Mouse (Mus musculus): ENCODE measurements around the gene Cald1. TPM values are rescaled to one million over a fixed set of nuclear protein-coding genes. Genes with fewer than 3 reads are reported as not detected.

The Cald1 gene
- 15.1 and 24.9 TPM in 2 replicates for polyA plus RNA-seq (2012; rRNA removed)
- polyA plus RNA-seq (2014; fragmentation: Nextera tagmentation; extraction: Ambion mirVana), result 44.0 and 45.1 TPM in 2 replicates

GRCm38 (mm10) chr6:34598121-34599065 lies at the start of gene Cald1:
TSS of gene Cald1 (plus strand) at chr6:34598500.
- Histone ChIP-seq H3K9me3 (ENCODE audit: control insufficient read depth, low read length) (no peaks in the 10 kb centered on the region), H3K4me3 (ENCODE audit: insufficient read depth in 1 of 2, low read depth in 2 of 2, low read length in 2 of 2) (peak within 1 kb of the TSS; percentile 25 to 40; a peak in 3 of 4 replicates), H3K27ac (no peak within 1 kb of the TSS), H3K27me3 (ENCODE audit: control insufficient read depth, insufficient read depth, low read length) (no peaks in the 10 kb centered on the region), H3K36me3 (replicated peaks; ENCODE audit: control insufficient read depth, insufficient read depth, low read depth) (no peaks in the 10 kb centered on the region), H3K9ac (replicated peaks) (no peak within 1 kb of the TSS), H3K4me2 (ENCODE audit: low read depth) (no peak within 1 kb of the TSS), H3K4me1 (replicated peaks; ENCODE audit: control insufficient read depth in 2 of 2, insufficient read depth in 2 of 2, low read length in 1 of 2) (peaks cover 0 to 2% of the 10 kb centered on the region in 2 experiments; a peak in 1 of 4 replicates)
- no peak for TF ChIP-seq EP300 (IDR thresholded peaks at IDR 0.05; ENCODE audit: low read depth)
- no peak for TF ChIP-seq CTCF (IDR thresholded peaks at IDR 0.05; ENCODE audit: low read depth)
- no peak for DNase-seq (ENCODE audit: low read depth in 3 of 3, low spot score in 3 of 3)
- WGBS (ENCODE audit: insufficient replicate concordance), result 35% methylated on average over 16 of the region's 16 CpGs
- ATAC-seq (ENCODE audit: insufficient read depth), result no peak

GRCm38 (mm10) chr6:34549017-34549416 lies 49.3 kb upstream of the Cald1 start:
- ATAC-seq (ENCODE audit: insufficient read depth) (no peak), DNase-seq (ENCODE audit: low read depth in 3 of 3, low spot score in 3 of 3) (peak in 2 of 3 experiments; percentile 22 to 28)
- no peak overlapping the region for H3K27ac ChIP-seq

GRCm38 (mm10) chr6:34552489-34553157 lies 45.7 kb upstream of the Cald1 start:
- Histone ChIP-seq H3K27me3 (ENCODE audit: control insufficient read depth, insufficient read depth, low read length) (no peaks in the 10 kb centered on the region), H3K4me2 (ENCODE audit: low read depth) (no peak overlapping the region), H3K9ac (replicated peaks) (no peak overlapping the region), H3K27ac (no peak overlapping the region), H3K4me3 (ENCODE audit: insufficient read depth in 1 of 2, low read depth in 2 of 2, low read length in 2 of 2) (no peak overlapping the region), H3K9me3 (ENCODE audit: control insufficient read depth, low read length) (no peaks in the 10 kb centered on the region), H3K36me3 (replicated peaks; ENCODE audit: control insufficient read depth, insufficient read depth, low read depth) (no peaks in the 10 kb centered on the region), H3K4me1 (replicated peaks; ENCODE audit: control insufficient read depth in 2 of 2, insufficient read depth in 2 of 2, low read length in 1 of 2) (no peaks in the 10 kb centered on the region)
- WGBS (ENCODE audit: insufficient replicate concordance), result 81% methylated on average over 4 of the region's 4 CpGs
- DNase-seq (ENCODE audit: low read depth in 3 of 3, low spot score in 3 of 3), result no peak
- no peak for TF ChIP-seq CTCF (IDR thresholded peaks at IDR 0.05; ENCODE audit: low read depth)
- no peak for TF ChIP-seq EP300 (IDR thresholded peaks at IDR 0.05; ENCODE audit: low read depth)
- ATAC-seq (ENCODE audit: insufficient read depth), result no peak

More at GRCm38 (mm10) chr6:34549017-34549416, 49.3 kb upstream of the Cald1 start:
- no peaks in the 10 kb centered on the region for H3K9me3 ChIP-seq (ENCODE audit: control insufficient read depth, low read length)
- 17% methylated on average over 2 of the region's 2 CpGs for WGBS (ENCODE audit: insufficient replicate concordance)
- no peaks in the 10 kb centered on the region for H3K27me3 ChIP-seq (ENCODE audit: control insufficient read depth, insufficient read depth, low read length)
- no peaks in the 10 kb centered on the region for H3K36me3 ChIP-seq (replicated peaks; ENCODE audit: control insufficient read depth, insufficient read depth, low read depth)
- no peaks in the 10 kb centered on the region for H3K4me1 ChIP-seq (replicated peaks; ENCODE audit: control insufficient read depth in 2 of 2, insufficient read depth in 2 of 2, low read length in 1 of 2)
- no peak overlapping the region for H3K4me3 ChIP-seq (ENCODE audit: insufficient read depth in 1 of 2, low read depth in 2 of 2, low read length in 2 of 2)
- no peak overlapping the region for H3K9ac ChIP-seq (replicated peaks)
- no peak for TF ChIP-seq EP300 (IDR thresholded peaks at IDR 0.05; ENCODE audit: low read depth)
- peak; percentile 93 for TF ChIP-seq CTCF (IDR thresholded peaks at IDR 0.05; ENCODE audit: low read depth)
- no peak overlapping the region for H3K4me2 ChIP-seq (ENCODE audit: low read depth)

- H3K4me3 ChIP-seq (ENCODE audit: insufficient read depth in 1 of 2, low read depth in 2 of 2, low read length in 2 of 2), result no peak overlapping the region
- no peak overlapping the region for H3K27ac ChIP-seq
- H3K4me2 ChIP-seq (ENCODE audit: low read depth), result no peak overlapping the region
- no peaks in the 10 kb centered on the region for H3K4me1 ChIP-seq (replicated peaks; ENCODE audit: control insufficient read depth in 2 of 2, insufficient read depth in 2 of 2, low read length in 1 of 2)
- no peak overlapping the region for H3K9ac ChIP-seq (replicated peaks)
- 49% methylated on average over 9 of the region's 9 CpGs for WGBS (ENCODE audit: insufficient replicate concordance)
- H3K36me3 ChIP-seq (replicated peaks; ENCODE audit: control insufficient read depth, insufficient read depth, low read depth), result no peaks in the 10 kb centered on the region
- TF ChIP-seq EP300 (IDR thresholded peaks at IDR 0.05; ENCODE audit: low read depth), result no peak
- no peak for TF ChIP-seq CTCF (IDR thresholded peaks at IDR 0.05; ENCODE audit: low read depth)
- H3K9me3 ChIP-seq (ENCODE audit: control insufficient read depth, low read length), result no peaks in the 10 kb centered on the region
- H3K27me3 ChIP-seq (ENCODE audit: control insufficient read depth, insufficient read depth, low read length), result no peaks in the 10 kb centered on the region
- DNase-seq (ENCODE audit: low read depth in 3 of 3, low spot score in 3 of 3) (no peak), ATAC-seq (ENCODE audit: insufficient read depth) (no peak)
Observed at GRCm38 (mm10) chr6:34554291-34554997, 43.9 kb upstream of the Cald1 start.
